Mouse (Mus musculus) CH12.LX (cell line): ENCODE results near the gene Ccnl2. TPM values are rescaled to one million over a fixed set of nuclear protein-coding genes. Genes with fewer than 3 reads are reported as not detected.

Experiments
- DNase-seq: peaks from one replicate; pipeline ENCODE4 v3.0.0-alpha.2; 2013; ENCODE audit errors: extremely low read depth
- H3K27ac ChIP-seq: 2 replicates; pipeline ENCODE4 v1.5.1; 2012; ENCODE audit warnings: low read depth, mild to moderate bottlenecking, control low read depth, moderate library complexity; ENCODE audit not compliant: insufficient read depth
- H3K27me3 ChIP-seq: replicated peaks from 2 replicates; pipeline ENCODE3; 2012; ENCODE audit warnings: inconsistent platforms
- H3K36me3 ChIP-seq, 2 experiments: replicated peaks in 1 of 2; 2 replicates each; pipeline versions ENCODE3 to v1.6.1; 2012; ENCODE audit warnings: inconsistent platforms in 1 of 2, low read length in 1 of 2, mild to moderate bottlenecking in 1 of 2, mixed read lengths in 1 of 2, moderate library complexity in 1 of 2; ENCODE audit not compliant: control insufficient read depth in 1 of 2, insufficient read depth in 1 of 2
- H3K4me1 ChIP-seq, 2 experiments: 2 replicates each; pipeline ENCODE4 v1.6.1; 2012; ENCODE audit warnings: inconsistent platforms in 1 of 2, moderate library complexity in 1 of 2; ENCODE audit not compliant: insufficient read depth in 2 of 2, control insufficient read depth in 1 of 2
- H3K4me2 ChIP-seq: 2 replicates; pipeline ENCODE4 v1.6.1; 2012; ENCODE audit warnings: low read depth, mild to moderate bottlenecking, control low read depth; ENCODE audit not compliant: poor library complexity, insufficient read depth, severe bottlenecking
- H3K4me3 ChIP-seq, 3 experiments: fragments of 150-350 bp in 1 of 3; sonication (generic) in 1 of 3; replicated peaks in 1 of 3; 2 replicates each; pipeline versions ENCODE3 to v1.5.1; 2011 to 2012; ENCODE audit warnings: low read depth in 2 of 3, low read length in 2 of 3, mild to moderate bottlenecking in 2 of 3, moderate library complexity in 2 of 3, control low read depth in 1 of 3, improper control_type of control experiment in 1 of 3, inconsistent platforms in 1 of 3, mixed read lengths in 1 of 3; ENCODE audit not compliant: poor library complexity in 1 of 3
- H3K79me2 ChIP-seq: replicated peaks from 2 replicates; pipeline ENCODE4 v1.6.1; 2012; ENCODE audit warnings: mild to moderate bottlenecking, moderate library complexity; ENCODE audit not compliant: control insufficient read depth, poor library complexity, insufficient read depth, severe bottlenecking; ENCODE audit errors: extremely low read depth
- H3K9ac ChIP-seq: 2 replicates; pipeline ENCODE4 v1.6.1; 2012; ENCODE audit warnings: low read depth, mild to moderate bottlenecking, control low read depth, moderate library complexity; ENCODE audit not compliant: insufficient read depth
- H3K9me3 ChIP-seq: replicated peaks from 2 replicates; pipeline ENCODE3; 2012; ENCODE audit warnings: low read length, inconsistent platforms, mixed read lengths
- BHLHE40 ChIP-seq: IDR thresholded peaks from 2 replicates; pipeline ENCODE4 v1.6.1; 2011; ENCODE audit warnings: mild to moderate bottlenecking, low read depth, low read length, improper control_type of control experiment
- CHD1 ChIP-seq: IDR thresholded peaks from 2 replicates; pipeline ENCODE4 v1.6.1; 2012; ENCODE audit warnings: low read depth, low read length, improper control_type of control experiment, inconsistent platforms
- CHD2 ChIP-seq: IDR thresholded peaks from 2 replicates; pipeline ENCODE4 v1.6.1; 2011; ENCODE audit warnings: low read length, improper control_type of control experiment
- CTCF ChIP-seq, 2 experiments: IDR thresholded peaks in 1 of 2; conservative IDR thresholded peaks in 1 of 2; 2 replicates each; pipeline ENCODE4 v1.5.1; 2011 to 2012; ENCODE audit warnings: low read depth in 2 of 2, low read length in 2 of 2, improper control_type of control experiment in 1 of 2, inconsistent platforms in 1 of 2, mild to moderate bottlenecking in 1 of 2, moderate library complexity in 1 of 2
- E2F4 ChIP-seq: IDR thresholded peaks from 2 replicates; pipeline ENCODE4 v1.6.1; 2011; ENCODE audit warnings: low read depth, low read length, improper control_type of control experiment; ENCODE audit not compliant: insufficient replicate concordance
- EP300 ChIP-seq: IDR thresholded peaks from 2 replicates; pipeline ENCODE4 v1.6.1; 2011; ENCODE audit warnings: low read length, improper control_type of control experiment
- IRF4 ChIP-seq: IDR thresholded peaks from 2 replicates; pipeline ENCODE4 v1.6.1; 2014; ENCODE audit warnings: low read depth, mild to moderate bottlenecking, inconsistent platforms, low read length, improper control_type of control experiment
- JUND ChIP-seq: conservative IDR thresholded peaks from 2 replicates; pipeline ENCODE4 v1.6.1; 2011; ENCODE audit warnings: low read depth, low read length, improper control_type of control experiment
- MAFK ChIP-seq: IDR thresholded peaks from 2 replicates; pipeline ENCODE4 v1.6.1; 2011; ENCODE audit warnings: low read length, improper control_type of control experiment; ENCODE audit not compliant: insufficient replicate concordance
- MAX ChIP-seq: IDR thresholded peaks from 2 replicates; pipeline ENCODE4 v1.6.1; 2011; ENCODE audit warnings: low read length, improper control_type of control experiment
- MAZ ChIP-seq: IDR thresholded peaks from 2 replicates; pipeline ENCODE4 v1.6.1; 2012; ENCODE audit warnings: low read depth, mild to moderate bottlenecking, inconsistent platforms, low read length, improper control_type of control experiment, moderate library complexity
- MXI1 ChIP-seq: IDR thresholded peaks from 2 replicates; pipeline ENCODE4 v1.6.1; 2011; ENCODE audit warnings: mild to moderate bottlenecking, low read depth, low read length, improper control_type of control experiment
- MYC ChIP-seq: IDR thresholded peaks from 2 replicates; pipeline ENCODE4 v1.6.1; 2011; ENCODE audit warnings: low read depth, mild to moderate bottlenecking, improper control_type of control experiment, low read length
- PAX5 ChIP-seq: IDR thresholded peaks from 2 replicates; pipeline ENCODE4 v1.6.1; 2012; ENCODE audit warnings: low read length, inconsistent platforms, mixed read lengths
- POLR2A ChIP-seq: IDR thresholded peaks from 2 replicates; pipeline ENCODE4 v1.6.1; 2011; ENCODE audit warnings: low read depth, mild to moderate bottlenecking, improper control_type of control experiment, low read length
- RCOR1 ChIP-seq: conservative IDR thresholded peaks from 2 replicates; pipeline ENCODE4 v1.6.1; 2012; ENCODE audit warnings: low read depth, mild to moderate bottlenecking, inconsistent platforms, low read length, improper control_type of control experiment
- SIN3A ChIP-seq: IDR thresholded peaks from 2 replicates; pipeline ENCODE4 v1.6.1; 2012; ENCODE audit warnings: low read length, improper control_type of control experiment, inconsistent platforms
- SMC3 ChIP-seq: IDR thresholded peaks from 2 replicates; pipeline ENCODE4 v1.6.1; 2011; ENCODE audit warnings: low read depth, low read length, improper control_type of control experiment
- TBP ChIP-seq: conservative IDR thresholded peaks from 2 replicates; pipeline ENCODE4 v1.6.1; 2011; ENCODE audit warnings: low read depth, low read length, improper control_type of control experiment
- TCF12 ChIP-seq: IDR thresholded peaks from 2 replicates; pipeline ENCODE4 v1.6.1; 2014; ENCODE audit warnings: low read depth, mild to moderate bottlenecking, inconsistent platforms, low read length, improper control_type of control experiment
- USF1 ChIP-seq: IDR thresholded peaks from 2 replicates; pipeline ENCODE4 v1.6.1; 2014; ENCODE audit warnings: low read depth, mild to moderate bottlenecking, inconsistent platforms, low read length, improper control_type of control experiment
- ZMIZ1 ChIP-seq: IDR thresholded peaks from 2 replicates; pipeline ENCODE4 v1.6.1; 2012; ENCODE audit warnings: low read depth, mild to moderate bottlenecking, inconsistent platforms, low read length, improper control_type of control experiment
- ZNF384 ChIP-seq: IDR thresholded peaks from 2 replicates; pipeline ENCODE4 v1.6.1; 2012; ENCODE audit warnings: low read depth, low read length, improper control_type of control experiment, inconsistent platforms
- dilution Hi-C: fragments of 300-500 bp; cut with MboI; formaldehyde crosslinking; loops from 2 replicates; pipeline ENCODE4 v1.14.3; 2020; ENCODE audit warnings: low sequenced_read_pairs; ENCODE audit not compliant: extremely low pct_unique_long_range_greater_than_20kb, extremely low pct_ligation_motif_present
- in situ Hi-C: fragments of 300-500 bp; cut with MboI; formaldehyde crosslinking; loops from 3 replicates; pipeline ENCODE4 v1.14.3; 2019; ENCODE audit warnings: low sequenced_read_pairs, low pct_ligation_motif_present, low pct_unique_long_range_greater_than_20kb, mixed read lengths
- polyA plus RNA-seq: library from polyadenylated mRNA; unstranded; fragments of >175 nt; gene quantifications from 2 replicates; pipeline ENCODE4 v1.2.1, GENCODE M21; 2012; ENCODE audit warnings: low read depth; ENCODE audit not compliant: insufficient read length
- total RNA-seq, 2 experiments: library from RNA; depleted of rRNA; stranded (reverse); fragments of 300-350 nt in 1 of 2; fragments of >200 nt in 1 of 2; gene quantifications; 2 replicates each; pipeline ENCODE4 v1.2.3; 2012 to 2014

The Ccnl2 gene
- total and polyA plus RNA-seq, 3 experiments = 59.6 to 67.7 (median 63.7) TPM

DNA sequence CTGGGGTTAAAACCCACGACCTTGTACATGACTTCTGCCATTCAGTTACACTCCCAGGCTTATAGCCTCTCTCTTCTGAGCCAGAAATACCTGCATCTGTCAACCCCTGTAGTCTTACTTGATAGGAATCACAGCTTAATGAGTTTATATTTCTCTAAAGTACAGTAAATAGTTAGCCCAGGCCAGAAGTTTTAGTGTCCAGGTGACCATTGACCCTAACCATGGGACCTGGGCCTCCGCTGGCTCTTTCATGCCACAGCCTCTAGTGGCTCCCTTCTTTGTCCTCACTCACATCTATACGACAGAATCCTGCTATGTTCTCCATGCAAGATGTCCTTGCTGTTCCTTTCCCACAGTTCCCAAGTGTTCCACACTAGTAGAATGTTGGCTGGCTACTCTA is 4.4 kb upstream of the Ccnl2 start:
- Histone ChIP-seq H3K4me3 (no peak overlapping the region), H3K79me2 (peaks cover 32% of the 10 kb centered on the region), H3K36me3 (peaks cover 48 to 62% of the 10 kb centered on the region in 2 experiments), H3K9ac (no peak overlapping the region), H3K27me3 (no peaks in the 10 kb centered on the region), H3K4me2 (no peak overlapping the region), H3K27ac (no peak overlapping the region), H3K9me3 (no peaks in the 10 kb centered on the region), H3K4me1 (peaks cover 10 to 30% of the 10 kb centered on the region in 2 experiments)
- TF ChIP-seq JUND (no peak), SMC3 (no peak), ZNF384 (no peak), TBP (no peak)
- in situ Hi-C loops = no loop called here
- no peak for DNase-seq
- dilution Hi-C loops = no loop called here

DNA sequence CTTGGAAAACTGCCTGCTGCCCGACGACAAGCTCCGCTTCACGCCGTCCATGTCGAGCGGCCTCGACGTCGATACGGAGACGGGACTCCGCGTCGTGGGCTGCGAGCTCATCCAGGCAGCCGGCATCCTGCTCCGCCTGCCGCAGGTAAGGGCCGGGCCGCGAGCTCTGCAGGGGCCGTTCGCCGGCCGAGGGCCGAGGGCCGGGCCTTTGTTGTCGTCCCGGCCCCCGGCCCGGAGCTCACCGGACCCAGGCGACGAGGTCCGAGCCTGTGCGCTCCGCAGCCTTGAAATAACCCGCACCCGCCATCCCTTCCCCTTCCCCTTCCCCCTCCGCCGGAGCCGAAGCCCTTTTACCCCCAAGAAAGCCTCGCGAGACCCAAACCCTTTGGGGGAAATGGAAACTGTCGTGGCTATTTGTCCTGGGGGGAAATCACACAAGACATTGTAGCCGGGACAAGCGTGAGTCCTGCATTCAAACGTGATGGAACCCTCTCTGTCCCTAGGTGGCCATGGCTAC is 434 bp downstream of the Ccnl2 start:
- Histone ChIP-seq H3K4me2 (peak overlapping the region; percentile 98; the same call in 1 of the 2 replicates), H3K4me1 (peaks cover 6 to 28% of the 10 kb centered on the region in 2 experiments), H3K4me3 (peak overlapping the region; percentile 82 to 100 (median 98)), H3K79me2 (peaks cover 45% of the 10 kb centered on the region), H3K27ac (peak overlapping the region; percentile 70), H3K27me3 (no peaks in the 10 kb centered on the region), H3K9me3 (no peaks in the 10 kb centered on the region), H3K36me3 (peaks cover 70 to 76% of the 10 kb centered on the region in 2 experiments), H3K9ac (peak overlapping the region; percentile 99)
- TF ChIP-seq CHD2 = peak; percentile 89
- 0 out of 2 replicates have a peak, but pooled peaks have one; percentile 29 for TF ChIP-seq TBP
- TF ChIP-seq MAZ = no peak
- 0 out of 2 replicates have a peak, but pooled peaks have one; percentile 6 for TF ChIP-seq BHLHE40
- no peak for TF ChIP-seq E2F4
- DNase-seq = peak; percentile 54
- dilution Hi-C loops (no loop called here), in situ Hi-C loops (no loop called here)

GRCm38 (mm10) chr4:155817533-155817932 is 5.2 kb downstream of the Ccnl2 start:
- in situ Hi-C loops (no loop called here), dilution Hi-C loops (no loop called here)
- H3K4me2 ChIP-seq = no peak overlapping the region
- H3K4me3 ChIP-seq = no peak overlapping the region
- H3K27ac ChIP-seq = no peak overlapping the region
- no peaks in the 10 kb centered on the region for H3K9me3 ChIP-seq
- H3K4me1 ChIP-seq = peaks cover 6 to 21% of the 10 kb centered on the region in 2 experiments
- DNase-seq = no peak
- no peak overlapping the region for H3K9ac ChIP-seq
- peaks cover 76 to 88% of the 10 kb centered on the region in 2 experiments for H3K36me3 ChIP-seq
- no peaks in the 10 kb centered on the region for H3K27me3 ChIP-seq
- TF ChIP-seq MAZ (no peak), MYC (no peak), MAFK (no peak), PAX5 (no peak), CTCF (conservative IDR thresholded peaks at IDR 0.05 in 1 of 2, IDR thresholded peaks at IDR 0.05 in 1 of 2; ENCODE audit: low read depth in 2 of 2, low read length in 2 of 2) (no peak), RCOR1 (no peak), E2F4 (no peak), TCF12 (no peak), USF1 (no peak), ZNF384 (no peak), MAX (no peak), POLR2A (no peak), SIN3A (no peak), CHD1 (no peak), ZMIZ1 (no peak), IRF4 (no peak), EP300 (no peak), MXI1 (no peak)
- H3K79me2 ChIP-seq = peaks cover 57% of the 10 kb centered on the region
